Mouse (Mus musculus) frontal cortex, postnatal 10 days (tissue): ENCODE results near the gene Pfdn2.

Experiments used
- DNase-seq, 2 experiments: peaks; one replicate each; pipeline ENCODE4 v3.0.0; 2022; ENCODE audit warnings: low spot score in 2 of 2, mixed read lengths in 1 of 2

Gene Pfdn2

DNA sequence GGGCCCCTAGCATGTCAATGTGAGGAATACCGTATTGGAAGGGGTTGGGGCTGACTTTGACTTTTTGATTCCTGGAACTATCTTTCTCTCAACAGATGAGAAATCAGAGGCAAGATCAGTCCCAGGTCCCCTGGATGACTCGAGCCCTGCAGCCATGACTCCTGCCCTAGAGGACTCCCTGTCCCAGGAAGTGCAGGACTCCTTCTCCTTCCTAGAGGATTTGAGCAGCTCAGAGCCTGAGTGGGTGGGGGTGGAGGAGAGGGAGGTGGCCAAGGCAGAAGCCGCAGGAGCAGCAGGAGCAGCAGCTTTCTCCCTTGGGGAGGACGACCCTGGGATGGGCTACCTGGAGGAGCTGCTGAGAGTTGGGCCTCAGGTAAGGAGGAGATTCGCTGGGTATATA is 61.8 kb downstream of the Pfdn2 start:
- no peak for DNase-seq
